Mouse (Mus musculus): ENCODE data around the gene Tmc3.

- TF ChIP-seq POLR2A (IDR thresholded peaks at IDR 0.05; ENCODE audit: low read depth, low read length): no peak
- no peak for TF ChIP-seq CTCF (IDR thresholded peaks at IDR 0.05; ENCODE audit: borderline replicate concordance, insufficient read depth, low read length)
Observed at GRCm38 (mm10) chr7:83643581-83643980, 58.9 kb downstream of the Tmc3 start.
